In genomic region chr7:97342961-97343360, GRCm38 (mm10) we compare ENCODE assay signal across 27 mouse cellular contexts. TPM values are rescaled to one million over a fixed set of nuclear protein-coding genes. Genes with fewer than 3 reads are reported as not detected.
DNase-seq lines count a peak whose midpoint lies in the region; ATAC-seq and TF ChIP-seq lines count a peak whose summit lies in the region.
"Had no signal": no experiment of that assay in that cellular context is flagged by ENCODE, and none has a peak within 500 bp of the region (broad histone marks: within the 10 kb centered on the region; RNA-seq: fewer than 3 reads in every experiment).

No protein-coding gene starts in this region.

- TF ChIP-seq CTCF in bone marrow macrophage, adult 2 months (IDR thresholded peaks at IDR 0.05; ENCODE audit: low read depth, low read length): no peak

- H3K4me2 ChIP-seq in heart, embryonic 12.5 days: no peak overlapping the region
- H3K4me2 ChIP-seq: embryonic facial prominence, embryonic 15.5 days; hindbrain, embryonic 15.5 days had no signal

- ATAC-seq in heart, embryonic 12.5 days (ENCODE audit: insufficient number of reproducible peaks, low FRiP score): no peak
- ATAC-seq: forebrain, embryonic 14.5 days; inflammation-experienced regulatory T-cells, adult 6 months; Patski had no signal

- H3K36me3 ChIP-seq in heart, embryonic 12.5 days: peaks cover 6% of the 10 kb centered on the region; the same call in 1 of the 2 replicates
- H3K36me3 ChIP-seq: embryonic facial prominence, embryonic 15.5 days had no signal

- peak overlapping the region; percentile 22; the same call in 1 of the 2 replicates for H3K27ac ChIP-seq in heart, embryonic 12.5 days (ENCODE audit: poor library complexity, severe bottlenecking)
- 0 out of 2 replicates have a peak overlapping the region, but pooled peaks have one; percentile 3 for H3K27ac ChIP-seq in bone marrow macrophage, adult 2 months (ENCODE audit: insufficient read depth, low read depth, low read length)
- H3K27ac ChIP-seq: embryonic facial prominence, embryonic 15.5 days; hindbrain, embryonic 15.5 days; liver, embryonic 14.5 days had no signal

- intact Hi-C loops in heart, postnatal 14 days (cut with DNase I): no loop called here

- no peak overlapping the region for H3K4me3 ChIP-seq in heart, embryonic 12.5 days
- no peak overlapping the region for H3K4me3 ChIP-seq in bone marrow macrophage, adult 2 months (ENCODE audit: insufficient read depth, low read length)
- H3K4me3 ChIP-seq: embryonic facial prominence, embryonic 15.5 days; hindbrain, embryonic 15.5 days had no signal

- no peaks in the 10 kb centered on the region for H3K27me3 ChIP-seq in heart, embryonic 12.5 days (replicated peaks)
- H3K27me3 ChIP-seq: CH12.LX; embryonic facial prominence, embryonic 15.5 days; hindbrain, embryonic 15.5 days; Patski had no signal

- TF ChIP-seq POLR2A in bone marrow macrophage, adult 2 months (IDR thresholded peaks at IDR 0.05; ENCODE audit: borderline replicate concordance, low read depth, low read length): no peak

- no peak overlapping the region for H3K9ac ChIP-seq in heart, embryonic 12.5 days
- H3K9ac ChIP-seq: embryonic facial prominence, embryonic 15.5 days; hindbrain, embryonic 15.5 days; liver, embryonic 14.5 days had no signal

- peaks cover 3% of the 10 kb centered on the region; the same call in 1 of the 2 replicates for H3K9me3 ChIP-seq in heart, embryonic 12.5 days (replicated peaks)
- H3K9me3 ChIP-seq: embryonic facial prominence, embryonic 15.5 days; hindbrain, embryonic 15.5 days had no signal

- peaks cover 42% of the 10 kb centered on the region for H3K4me1 ChIP-seq in heart, embryonic 12.5 days (replicated peaks)
- peaks cover 24% of the 10 kb centered on the region for H3K4me1 ChIP-seq in bone marrow macrophage, adult 2 months (ENCODE audit: control insufficient read depth, insufficient read depth, low read length)

- WGBS in heart, embryonic 12.5 days: 18% methylated on average over 2 of the region's 2 CpGs

- DNase-seq in cerebellum, adult 11-12 months: peak; percentile 2
- no peak for DNase-seq in cerebellum, adult 8-10 months
- DNase-seq in heart, postnatal 14 days: no peak
- DNase-seq in yolk sac, embryonic 10.5 days (ENCODE audit: low spot score): peak; percentile 26
- no peak for DNase-seq in urinary bladder, adult 2 months (ENCODE audit: low spot score)
- DNase-seq: adrenal gland, postnatal 10 days; cerebellum, adult 11 months; cerebellum, postnatal 10 days; gastrocnemius, postnatal 25 days; kidney, adult 9 months; kidney, postnatal 10 days; layer of hippocampus, adult 9-11 months; liver; lung, adult 2 months; lung, postnatal 14 days; midbrain, embryonic 14.5 days; thymus, postnatal 4 days had no signal

RNA-seq across cellular contexts. Expression of gene Kctd21, which starts 10.8 kb away (rescaled TPM):
- polyA plus RNA-seq in heart, embryonic 12.5 days (2016; fragmentation: Nextera tagmentation; extraction: Ambion mirVana): 4.0 and 4.9 TPM in 2 replicates
- total RNA-seq in heart, postnatal 14 days (2021): 1 to 10 TPM; 3.0 to 3.3 TPM
- polyA plus RNA-seq in bone marrow macrophage, adult 2 months (2012; ENCODE audit: insufficient read depth, insufficient read length, missing spikeins): 13.4 and 16.3 TPM in 2 replicates
- 9.2 TPM in 2 replicates for polyA plus RNA-seq in urinary bladder, adult 2 months (2012; rRNA removed)

RNA-seq across cellular contexts. Expression of gene Usp35, which starts 11.1 kb away (rescaled TPM):
- polyA plus RNA-seq in heart, embryonic 12.5 days (2016; fragmentation: Nextera tagmentation; extraction: Ambion mirVana): 1.4 and 1.8 TPM in 2 replicates
- total RNA-seq in heart, postnatal 14 days (2021): 1 to 10 TPM; 1.2 to 1.9 TPM
- 33.3 and 39.6 TPM in 2 replicates for polyA plus RNA-seq in bone marrow macrophage, adult 2 months (2012; ENCODE audit: insufficient read depth, insufficient read length, missing spikeins)
- polyA plus RNA-seq in urinary bladder, adult 2 months (2012; rRNA removed): 7.5 and 9.3 TPM in 2 replicates
- total RNA-seq: common myeloid progenitor, adult 5-6 weeks had no signal

RNA-seq across cellular contexts. Expression of gene Alg8, which starts 28.4 kb away (rescaled TPM):
- 35.0 and 38.7 TPM in 2 replicates for polyA plus RNA-seq in heart, embryonic 12.5 days (2016; fragmentation: Nextera tagmentation; extraction: Ambion mirVana)
- 1 to 10 TPM; 5.1 to 5.5 TPM for total RNA-seq in heart, postnatal 14 days (2021)
- 33.4 and 35.1 TPM in 2 replicates for polyA plus RNA-seq in bone marrow macrophage, adult 2 months (2012; ENCODE audit: insufficient read depth, insufficient read length, missing spikeins)
- 11.0 and 14.4 TPM in 2 replicates for polyA plus RNA-seq in urinary bladder, adult 2 months (2012; rRNA removed)

RNA-seq across cellular contexts. Expression of gene Ndufc2, which starts 56.8 kb away (rescaled TPM):
- polyA plus RNA-seq in heart, embryonic 12.5 days (2016; fragmentation: Nextera tagmentation; extraction: Ambion mirVana): 580 TPM in 2 replicates
- 100 to 1,000 TPM; 516 to 524 TPM for total RNA-seq in heart, postnatal 14 days (2021)
- 159 and 174 TPM in 2 replicates for polyA plus RNA-seq in bone marrow macrophage, adult 2 months (2012; ENCODE audit: insufficient read depth, insufficient read length, missing spikeins)
- 148 and 154 TPM in 2 replicates for polyA plus RNA-seq in urinary bladder, adult 2 months (2012; rRNA removed)

Comparison
In these comparisons a context has a peak if more than half of its experiments do, and no peak if none do; other contexts are left out.
1. DNase-seq: peak in cerebellum, adult 11-12 months (single experiment) and yolk sac, embryonic 10.5 days (single experiment); none in cerebellum, adult 8-10 months (single experiment), heart, postnatal 14 days (0 of 2) and urinary bladder, adult 2 months (single experiment).